Mouse (Mus musculus) myocyte (in vitro differentiated cells): Measurements from ENCODE around the gene Zfp692.

Experiments used
- CEBPB ChIP-seq: IDR thresholded peaks from 2 replicates; pipeline ENCODE4 v1.6.1; 2011; ENCODE audit warnings: mild to moderate bottlenecking, moderate library complexity; ENCODE audit not compliant: poor library complexity, insufficient read depth, severe bottlenecking
- MAX ChIP-seq: IDR thresholded peaks from one replicate; pipeline ENCODE4 v1.6.1; 2011; ENCODE audit warnings: low read depth, mild to moderate bottlenecking, control low read depth
- MYOG ChIP-seq, 3 experiments: IDR thresholded peaks; one replicate each; pipeline ENCODE4 v1.6.1; 2011; ENCODE audit warnings: control low read depth in 2 of 3, low read depth in 2 of 3, mild to moderate bottlenecking in 2 of 3; ENCODE audit not compliant: insufficient read length in 2 of 3, control insufficient read depth in 1 of 3, insufficient read depth in 1 of 3
- POLR2A ChIP-seq: IDR thresholded peaks from one replicate; pipeline ENCODE4 v1.6.1; 2011; ENCODE audit warnings: low read depth, mild to moderate bottlenecking, control low read depth, moderate library complexity; ENCODE audit not compliant: insufficient read length
- SRF ChIP-seq: IDR thresholded peaks from one replicate; pipeline ENCODE4 v1.6.1; 2011; ENCODE audit warnings: low read depth; ENCODE audit not compliant: control insufficient read depth, insufficient read length

GRCm38 (mm10) chr11:58257816-58258215, 49.1 kb upstream of the Zfp692 start:
- TF ChIP-seq MAX (no peak), CEBPB (no peak), SRF (no peak), POLR2A (no peak), MYOG (IDR thresholded peaks at IDR 0.05; ENCODE audit: control insufficient read depth in 1 of 3, insufficient read depth in 1 of 3, insufficient read length in 2 of 3, low read depth in 2 of 3) (no peak)
